Mouse (Mus musculus): Measurements from ENCODE around the gene Gm19345.

The Gm19345 gene

GRCm38 (mm10) chr7:19871137-19871621 lies 19.4 kb downstream of the Gm19345 start:
- no peak for DNase-seq (ENCODE audit: low read depth in 2 of 2, low spot score in 2 of 2)

GRCm38 (mm10) chr7:19871943-19872601 lies 20.3 kb downstream of the Gm19345 start:
- DNase-seq (ENCODE audit: low read depth in 2 of 2, low spot score in 2 of 2), result no peak

DNA sequence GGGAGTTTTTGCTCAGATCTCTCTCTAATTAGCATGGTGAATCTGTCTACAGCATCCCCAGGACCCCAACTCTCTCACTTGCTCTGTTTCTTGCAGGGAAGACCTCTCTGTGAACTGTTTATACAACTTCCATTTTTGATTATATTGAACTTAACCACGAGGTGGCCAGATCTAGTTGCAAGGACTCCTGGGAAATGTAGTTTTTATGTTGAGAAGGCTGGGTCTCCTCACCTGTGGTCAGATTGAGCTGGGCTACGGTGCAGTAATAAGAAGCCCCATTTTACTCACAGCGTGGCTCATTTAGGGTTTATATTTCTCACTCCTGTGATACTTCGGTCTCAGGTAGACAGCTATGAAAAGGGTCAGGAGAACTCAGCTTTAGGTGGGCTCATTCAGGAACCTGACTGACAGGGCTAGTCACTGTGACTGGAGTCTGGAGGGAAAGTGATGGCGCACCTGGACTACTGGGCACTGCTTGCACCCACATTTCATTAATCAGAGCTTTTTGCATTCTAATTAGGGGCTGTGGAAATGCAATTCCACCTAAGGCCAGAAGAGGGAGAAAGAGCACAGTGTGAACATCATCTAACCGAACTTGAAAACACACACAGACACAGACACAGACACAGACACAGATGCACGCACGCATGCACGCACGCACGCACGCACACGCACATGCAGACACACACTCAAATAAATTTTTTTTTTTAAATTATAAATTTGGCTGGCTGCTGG lies 24.3 kb downstream of the Gm19345 start:
- peak in 1 of 2 experiments; percentile 54 for DNase-seq (ENCODE audit: low read depth in 2 of 2, low spot score in 2 of 2)

DNA sequence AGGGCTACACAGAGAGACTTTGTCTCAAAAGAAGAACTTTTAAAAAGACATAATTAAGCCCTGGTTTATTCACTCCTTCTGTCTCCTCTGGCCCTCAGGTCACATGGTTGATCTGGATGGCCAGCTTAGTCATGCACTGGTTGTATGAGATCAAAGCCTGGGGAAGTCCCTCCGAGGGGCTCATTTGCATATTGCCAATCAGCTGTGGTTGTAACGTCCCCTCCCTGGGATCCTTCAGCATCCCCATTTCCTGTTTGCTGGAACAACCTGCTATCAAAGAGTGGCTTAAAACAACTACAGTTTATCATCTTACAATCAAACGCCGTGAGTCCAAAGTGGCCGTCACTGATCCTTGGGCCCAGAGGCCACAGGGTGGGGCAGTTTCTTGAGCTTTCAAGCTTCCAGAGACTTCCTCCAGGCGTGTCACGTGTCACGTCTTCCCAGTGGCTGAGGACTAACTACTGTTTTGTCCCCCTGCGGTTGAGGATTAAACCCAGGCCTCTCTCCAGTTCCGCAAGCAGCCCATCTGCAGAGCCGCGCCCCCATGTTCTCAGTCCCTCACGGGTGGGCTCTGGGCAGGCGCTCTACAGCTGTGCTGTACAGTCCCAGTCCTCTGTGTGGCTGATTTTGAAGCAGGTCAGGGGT lies 25.1 kb downstream of the Gm19345 start:
- DNase-seq (ENCODE audit: low read depth in 2 of 2, low spot score in 2 of 2), result no peak

DNA sequence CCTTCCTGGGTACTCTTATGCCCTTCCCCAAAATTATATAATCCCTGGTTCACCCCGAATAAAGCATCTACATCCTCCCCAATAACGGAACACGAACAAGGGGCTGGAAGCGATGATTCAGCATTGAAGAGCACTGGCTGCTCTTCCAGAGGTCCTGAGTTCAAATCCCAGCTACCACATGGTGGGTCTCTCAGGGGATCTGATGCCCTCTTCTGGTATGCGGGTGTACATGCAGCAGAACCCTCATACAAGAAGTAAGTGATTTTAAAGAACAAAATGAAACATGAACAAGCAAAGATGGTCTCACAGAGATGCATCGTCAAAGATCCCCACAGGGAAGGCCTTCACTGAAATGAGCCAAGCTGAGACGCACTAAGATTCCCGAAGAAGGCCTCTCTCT lies 29.0 kb downstream of the Gm19345 start:
- no peak for DNase-seq (ENCODE audit: low read depth in 2 of 2, low spot score in 2 of 2)

- DNase-seq (ENCODE audit: low read depth in 2 of 2, low spot score in 2 of 2), result no peak
Measured at GRCm38 (mm10) chr7:19887849-19888248, 36.0 kb downstream of the Gm19345 start, which contains the start of gene Ceacam19. TSS of gene Ceacam19 (minus strand) at chr7:19887965.

DNA sequence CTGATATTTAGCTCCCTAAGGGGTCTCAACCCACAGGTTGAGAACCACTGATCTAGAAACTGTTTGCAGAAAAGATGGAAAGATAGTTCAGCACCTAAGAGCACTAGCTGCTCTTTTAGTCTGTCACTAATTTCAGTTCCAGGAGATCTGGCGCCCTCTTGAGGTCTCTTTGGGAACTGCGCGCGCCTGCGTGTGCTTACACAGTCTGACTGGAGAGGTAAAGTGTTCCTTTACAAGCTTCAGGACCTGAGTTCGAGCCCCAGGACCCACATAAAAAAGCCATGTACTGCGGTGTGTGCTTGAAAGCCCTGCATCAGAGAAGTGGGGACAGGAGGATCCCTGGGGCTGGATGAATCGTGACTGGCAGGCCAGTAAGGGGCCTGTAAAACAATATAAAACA lies 38.1 kb downstream of the Gm19345 start:
- peak; percentile 56 to 63 for DNase-seq (ENCODE audit: low read depth in 2 of 2, low spot score in 2 of 2)
